In the genomic region with DNA sequence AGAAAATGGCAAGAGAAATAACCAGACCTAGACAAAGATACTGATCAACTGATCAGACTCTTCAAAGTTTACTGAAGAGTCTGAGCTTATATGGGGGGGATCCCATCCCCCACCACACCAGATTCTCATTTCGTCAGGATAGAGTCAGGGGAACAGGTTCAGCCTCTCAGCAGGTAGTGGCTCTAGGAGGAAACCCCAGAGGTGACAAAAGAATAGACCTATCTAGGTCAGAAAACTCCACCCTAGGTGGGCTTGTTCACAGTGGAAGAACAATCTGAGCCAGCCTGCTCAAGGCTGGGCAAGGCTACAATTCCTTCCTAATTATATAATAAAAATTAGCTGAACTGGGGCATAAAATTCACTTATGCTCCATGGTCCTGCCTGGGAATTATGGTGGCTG, we compare ENCODE assay signal across 22 mouse cellular contexts. TPM values are rescaled to one million over a fixed set of nuclear protein-coding genes. Genes with fewer than 3 reads are reported as not detected.
"Had no signal": no experiment of that assay in that cellular context is flagged by ENCODE, and none has a peak within 500 bp of the region (broad histone marks: within the 10 kb centered on the region; RNA-seq: fewer than 3 reads in every experiment).

No protein-coding gene starts in this region.

- H3K4me1 ChIP-seq: lung, embryonic 15.5 days; megakaryocyte, embryonic 14.5 days; midbrain, embryonic 13.5 days; midbrain, embryonic 15.5 days; neural tube, embryonic 12.5 days had no signal

- ATAC-seq: lung, postnatal 0 days; midbrain, embryonic 13.5 days; midbrain, embryonic 15.5 days had no signal

- DNase-seq: lung, adult 2 months; lung, postnatal 14 days; lung, postnatal 36 days; thymus, adult 18-20 months; thymus, postnatal 14 days; thymus, postnatal 36 days had no signal

- H3K36me3 ChIP-seq: lung, embryonic 15.5 days; midbrain, embryonic 13.5 days; midbrain, embryonic 15.5 days; neural tube, embryonic 12.5 days had no signal

- H3K4me2 ChIP-seq: lung, embryonic 15.5 days; midbrain, embryonic 11.5 days; midbrain, embryonic 13.5 days; midbrain, embryonic 15.5 days; neural tube, embryonic 12.5 days had no signal

- H3K27me3 ChIP-seq: lung, embryonic 15.5 days; megakaryocyte, embryonic 14.5 days; midbrain, embryonic 13.5 days; midbrain, embryonic 15.5 days; neural tube, embryonic 12.5 days had no signal

- H3K4me3 ChIP-seq: lung, embryonic 15.5 days; megakaryocyte, embryonic 14.5 days; midbrain, embryonic 13.5 days; midbrain, embryonic 15.5 days; neural tube, embryonic 12.5 days had no signal

- H3K27ac ChIP-seq: lung, embryonic 15.5 days; macrophage; midbrain, embryonic 13.5 days; midbrain, embryonic 15.5 days; neural tube, embryonic 12.5 days had no signal

- H3K9me3 ChIP-seq: lung, embryonic 15.5 days; midbrain, embryonic 15.5 days; neural tube, embryonic 12.5 days had no signal

- H3K9ac ChIP-seq: lung, embryonic 15.5 days; midbrain, embryonic 13.5 days; midbrain, embryonic 15.5 days; neural tube, embryonic 12.5 days had no signal

RNA-seq across cellular contexts. Expression of a gene that starts 43.4 kb away (rescaled TPM):
- total RNA-seq: megakaryocyte progenitor cell, adult 5-6 weeks; midbrain, postnatal 0 days; monocyte, adult 5-6 weeks; neutrophil, adult 5-6 weeks had no signal
- polyA plus RNA-seq: lung, adult 2 months; lung, embryonic 15.5 days; lung, postnatal 0 days; macrophage; midbrain, embryonic 11.5 days; midbrain, embryonic 13.5 days; midbrain, embryonic 15.5 days; midbrain, postnatal 0 days; neural tube, embryonic 12.5 days; neural tube, embryonic 14.5 days; spleen, adult 2 months; stomach, embryonic 14.5 days; thymus, postnatal 0 days had no signal

RNA-seq across cellular contexts. Expression of a gene that starts 46.3 kb away (rescaled TPM):
- total RNA-seq: megakaryocyte progenitor cell, adult 5-6 weeks; midbrain, postnatal 0 days; monocyte, adult 5-6 weeks; neutrophil, adult 5-6 weeks had no signal
- polyA plus RNA-seq: lung, embryonic 15.5 days; lung, postnatal 0 days; macrophage; midbrain, embryonic 11.5 days; midbrain, embryonic 13.5 days; midbrain, embryonic 15.5 days; midbrain, postnatal 0 days; neural tube, embryonic 12.5 days; neural tube, embryonic 14.5 days; stomach, embryonic 14.5 days; thymus, postnatal 0 days had no signal
